Mouse (Mus musculus) heart, postnatal 0 days (tissue): ENCODE results near the gene Cd163l1.

Experiments used
- CTCF ChIP-seq: IDR thresholded peaks from 2 replicates; pipeline ENCODE4 v1.5.1; 2016; ENCODE audit warnings: antibody characterized with exemption, control low read depth, low read depth
- EP300 ChIP-seq: IDR thresholded peaks from 2 replicates; pipeline ENCODE4 v1.6.1; 2016; ENCODE audit warnings: antibody characterized with exemption, low read depth

DNA sequence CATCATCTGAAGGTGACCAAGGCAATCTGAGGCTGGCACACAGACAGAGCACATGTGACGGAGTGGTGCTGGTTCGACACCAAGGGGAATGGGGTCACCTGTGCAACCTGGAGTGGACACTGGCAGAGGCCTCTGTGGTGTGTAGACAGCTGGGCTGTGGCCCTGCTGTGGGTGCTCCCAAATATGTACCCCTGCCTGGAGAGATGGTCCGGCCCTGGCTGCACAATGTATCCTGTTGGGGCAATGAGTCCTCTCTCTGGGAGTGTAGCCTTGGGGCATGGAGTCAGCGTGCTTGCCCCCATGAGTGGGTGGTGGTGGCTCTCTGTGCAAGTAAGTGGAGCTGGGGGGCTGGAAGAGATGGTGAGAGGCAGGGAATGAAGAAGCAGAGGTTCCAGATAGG is 2.3 kb downstream of the Cd163l1 start:
- no peak for TF ChIP-seq CTCF
- no peak for TF ChIP-seq EP300
